Mouse (Mus musculus) heart, adult 8-10 months (tissue): ENCODE measurements around the gene Calm5. TPM values are rescaled to one million over a fixed set of nuclear protein-coding genes. Genes with fewer than 3 reads are reported as not detected.

ENCODE experiments used
- total RNA-seq, 4 experiments: library from RNA; stranded (reverse); gene quantifications; 2 replicates each; pipeline ENCODE4 v1.2.4; 2022

Calm5 gene
- total RNA-seq, 4 experiments from 2014 or later, result not detected

Other genes with a start within 250 kb of the Calm5 start
- gene Fam208b, start 243.1 kb upstream of the Calm5 start, total RNA-seq, result 10 to 100 TPM; 10.5 to 14.1 (median 12.5) TPM
- 10 to 100 TPM in 1 of 4 experiments, 1 to 10 TPM in 3; 8.6 to 11.2 (median 8.8) TPM for gene Asb13, start 220.1 kb upstream of the Calm5 start, total RNA-seq
- not detected for gene Calml3, start 49.9 kb upstream of the Calm5 start, total RNA-seq
- not detected for gene Calm4, start 16.4 kb upstream of the Calm5 start, total RNA-seq
- gene Net1, start 64.0 kb downstream of the Calm5 start, total RNA-seq, result 10 to 100 TPM; 14.6 to 21.0 (median 18.4) TPM
- gene Tubal3, start 64.1 kb downstream of the Calm5 start, total RNA-seq, result not detected
- not detected for gene Ucn3, start 91.2 kb downstream of the Calm5 start, total RNA-seq
- 10 to 100 TPM in 1 of 4 experiments, 1 to 10 TPM in 3; 6.3 to 13.4 (median 8.9) TPM for gene Akr1c14, start 194.8 kb downstream of the Calm5 start, total RNA-seq